Mouse (Mus musculus) neural tube, embryonic 10.5 days (tissue): ENCODE measurements at regions not wholly inside any gene's neighbourhood (a gene's known extent, or its start where the extent isn't known, plus 50 kb on each side); places are given as distances from the start of the nearest gene placed in this dataset.

Experiments used
- DNase-seq: peaks from one replicate; pipeline ENCODE4 v3.0.0-alpha.2; 2017; ENCODE audit warnings: low spot score; ENCODE audit errors: extremely low spot score

DNA sequence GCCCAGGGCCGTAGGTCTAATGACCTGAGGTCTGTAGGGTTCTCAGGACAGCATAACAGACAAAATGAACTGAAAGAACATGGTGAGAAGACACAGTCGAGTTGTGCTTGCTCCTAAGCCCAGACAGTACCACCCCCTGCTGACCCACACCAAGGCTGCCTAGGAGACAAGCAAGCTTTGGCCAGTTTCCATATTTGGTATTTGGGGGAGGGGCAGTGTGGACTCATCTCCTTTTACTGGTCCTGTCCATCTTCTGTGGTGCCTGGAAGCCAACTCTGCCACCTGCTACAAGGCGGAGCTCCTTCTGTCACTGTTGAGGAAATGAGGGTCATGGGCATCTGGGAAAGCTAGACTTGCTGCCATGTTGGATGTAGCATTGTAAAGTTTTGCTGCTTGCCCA lies 68.9 kb downstream of the Tex29 start:
- DNase-seq: no peak

DNA sequence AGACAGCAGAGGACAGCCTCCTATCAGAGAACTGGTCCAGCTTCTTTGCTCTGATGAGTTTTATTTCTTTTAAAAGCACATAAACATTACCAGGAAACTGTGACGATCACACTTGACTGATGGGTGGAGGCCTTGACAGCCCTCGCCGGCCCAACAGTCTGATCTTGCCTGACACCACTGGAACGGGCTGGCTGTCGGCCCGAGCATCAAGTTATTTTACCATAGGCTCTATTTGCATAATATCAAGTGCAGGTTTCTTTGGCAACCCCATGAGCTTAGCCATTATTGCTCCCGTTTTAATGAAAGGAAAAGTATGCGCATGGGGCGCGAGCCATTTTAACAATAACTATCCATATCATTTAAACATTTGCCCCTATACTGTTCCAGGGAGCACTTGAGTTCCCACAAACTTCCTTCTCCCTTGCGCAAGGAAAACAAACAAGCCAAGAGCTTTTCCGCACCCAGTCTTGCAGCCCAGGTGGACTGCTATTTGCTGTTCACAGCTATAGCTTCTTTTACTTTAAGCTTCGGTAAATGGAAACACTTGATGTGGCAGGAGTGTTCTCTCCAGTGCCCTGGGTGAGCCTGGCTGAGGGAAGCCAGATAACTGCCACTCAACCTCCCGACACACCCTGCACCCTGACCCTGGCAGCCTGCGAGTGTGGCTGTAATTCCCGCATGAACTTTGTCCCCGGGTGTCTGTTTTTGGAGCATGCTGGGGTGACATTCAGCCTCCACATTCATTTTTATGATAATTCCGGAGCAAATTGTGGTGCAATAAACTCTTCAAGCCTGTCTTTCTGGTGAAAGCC lies 71.6 kb downstream of the Tex29 start:
- DNase-seq: peak; percentile 23

DNA sequence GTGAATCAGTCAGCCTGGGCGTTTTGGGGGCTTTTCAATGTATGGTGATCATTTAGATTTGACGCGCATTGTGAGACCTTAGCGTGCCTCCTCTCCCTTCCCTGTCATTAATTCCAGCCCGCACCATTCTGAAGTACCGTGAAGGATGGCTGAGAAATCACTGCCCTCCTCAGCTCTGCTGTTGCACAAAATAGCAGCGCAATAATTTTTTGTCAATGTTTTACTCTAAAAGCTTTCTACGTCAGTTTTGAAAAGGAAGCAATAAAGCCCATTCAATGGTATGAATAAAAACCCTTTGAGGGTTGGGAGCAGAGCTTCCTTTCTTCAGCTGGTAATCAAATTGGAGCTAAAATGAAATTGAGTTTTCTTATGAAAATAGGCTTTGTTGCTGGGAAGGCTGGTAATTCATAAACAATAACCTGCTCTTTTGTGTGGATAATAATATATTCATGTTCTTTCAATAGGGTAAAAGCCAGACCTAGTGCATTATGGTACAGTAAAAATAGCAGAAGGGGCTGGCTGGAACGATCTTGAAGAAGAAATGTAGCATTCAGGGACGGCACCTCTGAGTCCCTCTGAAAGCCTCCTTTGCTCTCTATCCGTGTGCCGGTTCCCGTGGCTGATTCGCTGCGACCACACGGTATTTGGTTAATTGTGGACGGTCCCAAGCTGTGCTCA lies 72.3 kb downstream of the Tex29 start:
- DNase-seq: no peak

DNA sequence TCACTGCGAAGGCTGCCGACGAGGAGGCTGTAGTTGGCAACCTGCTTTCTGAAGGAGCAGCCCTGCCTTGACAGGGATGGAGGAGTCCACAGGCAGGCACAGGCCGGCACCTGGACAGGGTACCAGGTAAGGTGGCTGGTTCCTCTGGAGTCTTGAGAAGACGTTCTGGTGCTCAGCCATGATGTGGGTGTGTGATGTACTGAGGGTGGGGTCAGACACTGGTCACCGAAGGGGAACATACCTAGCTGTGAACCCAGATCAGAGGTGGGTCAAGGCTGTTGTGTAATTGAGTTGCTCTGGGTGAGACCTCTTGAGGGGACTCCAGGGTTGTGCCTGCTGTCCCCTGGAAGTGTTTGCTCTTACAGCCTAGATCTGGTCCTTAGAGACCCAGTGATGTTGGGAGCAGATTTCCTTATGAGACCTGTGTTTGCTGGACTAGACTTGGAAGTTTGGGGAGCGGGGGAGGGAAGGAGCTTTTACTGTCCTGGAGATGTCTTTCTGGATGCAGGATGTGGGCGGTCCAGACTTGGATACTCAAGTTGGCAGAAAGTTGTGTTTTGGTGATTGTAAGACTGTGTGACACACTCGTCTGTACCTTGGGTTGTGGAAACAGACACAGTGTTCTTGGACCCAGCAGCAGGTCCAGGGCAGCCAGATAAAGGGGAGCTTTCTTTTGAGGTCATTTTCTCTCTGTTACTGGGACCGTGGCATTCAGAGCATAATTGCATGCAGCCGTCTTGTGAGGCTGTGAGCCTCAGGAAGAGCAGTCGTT lies 73.0 kb downstream of the Tex29 start:
- no peak for DNase-seq

DNA sequence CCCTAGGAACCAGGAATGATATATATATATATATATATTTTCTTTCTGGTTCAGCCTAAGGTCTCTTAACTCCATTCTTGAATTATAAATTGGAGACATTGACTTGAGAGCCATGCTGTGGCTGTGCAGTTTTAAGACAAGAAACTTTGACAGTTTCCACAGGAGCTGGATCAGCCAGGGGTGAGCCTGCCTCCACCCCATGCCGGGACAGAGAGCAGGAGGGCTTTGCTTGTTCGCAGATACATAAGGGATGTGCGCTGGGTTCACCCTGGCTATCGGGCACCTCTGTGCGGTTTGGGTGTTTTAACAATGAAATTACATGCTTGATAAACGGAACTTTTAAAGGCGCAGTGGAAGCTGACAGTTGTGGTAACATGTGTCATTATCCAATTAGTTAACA lies 73.9 kb downstream of the Tex29 start:
- no peak for DNase-seq

DNA sequence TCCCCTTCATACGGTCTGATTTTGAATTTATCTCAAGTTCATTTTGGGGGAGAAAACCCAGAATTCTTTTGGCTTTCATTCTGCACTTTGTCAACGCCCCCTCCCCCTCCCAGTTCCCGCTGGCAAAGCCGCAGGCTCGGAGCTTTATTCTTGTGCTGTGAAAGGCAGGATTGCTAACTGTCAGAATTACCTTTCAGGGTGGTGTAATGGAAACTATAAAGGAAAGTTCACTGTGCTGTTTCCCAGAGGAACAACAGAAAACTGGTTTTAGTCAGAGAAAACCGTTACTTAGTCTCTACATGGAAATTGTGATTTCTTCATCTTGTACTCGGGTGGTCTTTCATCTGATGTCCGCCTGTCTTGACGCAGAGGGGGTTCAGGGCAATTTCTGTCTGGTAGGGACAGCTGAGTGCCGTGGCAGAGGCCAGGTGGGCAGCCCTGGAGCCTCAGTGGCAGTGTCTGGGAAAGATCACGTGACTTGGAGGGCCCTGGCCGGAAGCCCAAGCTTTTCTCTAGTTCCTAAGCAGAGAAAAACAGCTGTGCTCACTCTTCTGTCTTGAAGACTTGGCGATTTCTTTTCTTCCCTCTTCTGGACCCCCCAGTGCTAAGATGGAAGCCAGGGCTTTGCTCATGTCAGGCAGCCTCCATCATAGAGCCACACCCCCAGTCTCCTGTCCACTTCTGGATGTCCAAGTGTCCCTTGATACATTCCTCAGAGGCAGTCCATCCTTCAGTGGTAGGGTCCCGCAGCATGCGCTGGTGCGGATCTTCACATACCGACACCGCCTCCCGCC lies 74.6 kb downstream of the Tex29 start:
- DNase-seq: no peak

DNA sequence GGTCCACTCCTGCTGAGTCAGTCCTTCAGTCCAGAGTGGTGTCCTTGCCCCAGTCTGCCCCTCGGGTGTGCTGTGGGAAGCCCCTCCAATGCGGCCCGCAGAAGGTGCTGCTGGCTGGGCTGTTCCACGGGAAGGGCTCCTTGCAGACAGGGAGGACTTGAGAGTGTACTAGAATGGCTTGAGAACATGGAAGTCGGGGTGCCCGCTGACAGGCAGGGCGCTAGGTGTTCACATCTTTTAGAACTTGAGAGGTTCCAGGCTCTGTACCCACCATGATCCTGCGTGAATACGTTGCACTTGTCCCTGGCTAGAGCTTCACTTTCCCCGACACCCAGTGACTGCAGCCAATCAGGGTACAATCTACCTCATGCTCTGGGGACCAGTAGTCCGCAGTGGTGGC lies 75.4 kb downstream of the Tex29 start:
- DNase-seq: no peak

DNA sequence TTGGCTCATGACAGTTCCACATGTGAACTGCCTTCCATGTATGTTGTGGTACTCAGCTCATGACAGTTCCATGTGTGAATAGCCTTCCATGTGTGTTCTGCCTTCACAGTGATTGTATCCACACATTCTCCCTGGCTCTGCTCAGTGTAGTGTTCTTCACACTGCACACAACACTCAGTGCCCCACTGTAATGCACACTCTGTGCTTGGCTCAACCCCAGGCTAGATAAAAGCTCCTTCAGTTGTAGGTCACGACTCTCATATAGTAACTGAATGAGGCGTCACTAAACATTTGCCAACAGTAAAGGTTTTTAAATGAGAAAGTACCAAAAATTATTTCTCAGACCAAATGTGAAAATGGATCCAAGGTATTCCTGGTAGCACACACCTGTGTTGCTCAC lies 79.6 kb downstream of the Tex29 start:
- DNase-seq: no peak

DNA sequence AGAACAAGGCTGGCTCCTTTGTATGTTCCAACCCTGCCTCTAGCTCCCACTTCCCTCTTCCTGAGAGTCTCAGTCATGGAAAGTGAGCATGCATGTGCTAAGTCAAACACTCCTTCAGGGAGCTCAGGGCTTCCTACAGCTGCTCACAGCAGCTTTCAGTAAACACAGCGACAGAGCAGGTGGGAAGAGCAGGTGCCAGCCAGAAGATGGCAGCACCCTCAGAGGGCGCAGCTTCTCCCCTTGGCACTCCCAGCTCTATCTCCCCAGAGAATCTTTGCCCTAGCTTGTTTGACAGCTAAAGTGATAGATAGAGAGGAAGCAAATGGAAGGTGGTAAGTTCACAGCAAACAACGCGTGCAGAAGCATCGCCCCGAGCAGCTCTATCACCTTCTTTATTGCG lies 82.8 kb downstream of the Tex29 start:
- no peak for DNase-seq

DNA sequence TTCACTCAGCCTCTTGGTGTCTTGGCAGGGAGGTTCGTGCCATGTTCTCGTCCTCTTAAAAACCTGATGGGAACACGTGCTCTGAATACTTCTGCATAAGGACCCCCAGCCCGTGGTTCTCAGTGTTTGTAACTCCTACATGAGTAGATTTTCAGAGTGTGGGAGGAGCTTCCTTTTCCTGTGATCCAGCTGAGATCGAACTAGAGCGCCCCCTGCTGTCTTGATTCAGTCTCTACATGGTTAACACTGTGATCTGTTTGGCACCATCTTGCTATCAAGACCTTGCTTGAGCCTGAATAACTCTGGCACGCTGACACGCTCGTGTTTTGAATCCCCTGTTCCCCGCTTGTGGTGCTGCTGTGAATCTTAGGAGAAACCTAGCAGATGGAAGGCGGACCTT lies 83.9 kb downstream of the Tex29 start:
- peak; percentile 55 for DNase-seq

DNA sequence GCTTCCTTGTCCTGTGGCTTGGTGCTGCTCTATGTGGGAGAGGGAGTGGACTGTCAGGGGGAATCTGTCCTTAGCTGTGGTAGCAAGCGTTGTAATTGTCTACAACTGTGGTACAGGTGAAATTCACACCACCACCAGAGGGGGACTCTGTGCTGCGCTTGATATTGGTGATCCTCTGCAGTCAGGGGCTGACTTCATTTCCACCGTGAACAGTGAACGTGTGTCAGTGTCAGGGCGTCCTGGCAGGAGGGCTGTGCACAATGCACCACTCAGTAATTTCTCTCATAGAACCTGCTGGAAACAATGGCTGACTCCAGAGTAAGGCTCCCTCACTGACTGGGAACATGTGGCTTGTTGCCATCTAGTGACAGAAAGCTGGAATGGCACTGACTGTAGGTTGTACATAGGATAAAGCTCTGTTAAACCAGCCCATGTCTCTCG lies 102.6 kb downstream of the Tex29 start:
- peak; percentile 65 for DNase-seq

DNA sequence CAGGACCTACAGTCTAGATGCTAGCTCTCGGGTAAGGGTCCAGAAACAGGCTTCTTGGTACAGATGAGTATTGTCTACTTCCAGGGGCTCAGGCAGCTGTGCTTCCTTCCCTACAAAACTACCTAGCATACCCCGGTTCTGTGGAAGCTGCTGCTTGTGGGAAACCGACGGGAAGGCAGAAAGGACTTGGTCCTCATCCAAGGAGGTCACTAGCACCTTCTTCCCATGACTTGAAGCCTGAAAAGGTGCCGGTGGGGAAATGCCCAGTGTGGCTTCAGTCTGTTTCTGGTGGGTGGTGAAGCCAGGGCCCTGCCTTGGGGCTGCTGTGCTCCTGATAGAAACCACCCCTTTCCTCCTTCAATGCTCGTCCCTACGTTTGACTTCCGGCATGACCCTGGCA lies 107.5 kb downstream of the Tex29 start:
- no peak for DNase-seq

DNA sequence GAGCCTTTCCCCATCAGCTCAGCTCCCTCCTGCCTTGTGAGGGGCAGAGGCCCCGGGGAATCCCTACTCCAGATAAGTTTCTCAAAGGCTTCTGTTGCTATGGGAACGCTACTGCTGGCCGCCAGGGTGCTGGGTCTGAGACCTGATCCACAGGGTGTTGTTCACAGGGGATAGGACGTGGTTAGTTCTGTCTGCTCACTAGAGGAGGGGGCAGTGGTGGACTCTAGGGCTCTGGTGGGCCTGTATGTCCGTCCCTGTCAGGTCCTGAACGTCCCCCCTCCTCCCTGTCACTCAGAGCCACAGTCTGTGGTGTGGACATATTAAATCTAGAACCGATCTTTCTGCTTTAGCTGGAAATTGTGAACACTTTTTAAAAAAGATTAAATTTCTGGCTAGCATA lies 116.0 kb downstream of the Tex29 start:
- no peak for DNase-seq

DNA sequence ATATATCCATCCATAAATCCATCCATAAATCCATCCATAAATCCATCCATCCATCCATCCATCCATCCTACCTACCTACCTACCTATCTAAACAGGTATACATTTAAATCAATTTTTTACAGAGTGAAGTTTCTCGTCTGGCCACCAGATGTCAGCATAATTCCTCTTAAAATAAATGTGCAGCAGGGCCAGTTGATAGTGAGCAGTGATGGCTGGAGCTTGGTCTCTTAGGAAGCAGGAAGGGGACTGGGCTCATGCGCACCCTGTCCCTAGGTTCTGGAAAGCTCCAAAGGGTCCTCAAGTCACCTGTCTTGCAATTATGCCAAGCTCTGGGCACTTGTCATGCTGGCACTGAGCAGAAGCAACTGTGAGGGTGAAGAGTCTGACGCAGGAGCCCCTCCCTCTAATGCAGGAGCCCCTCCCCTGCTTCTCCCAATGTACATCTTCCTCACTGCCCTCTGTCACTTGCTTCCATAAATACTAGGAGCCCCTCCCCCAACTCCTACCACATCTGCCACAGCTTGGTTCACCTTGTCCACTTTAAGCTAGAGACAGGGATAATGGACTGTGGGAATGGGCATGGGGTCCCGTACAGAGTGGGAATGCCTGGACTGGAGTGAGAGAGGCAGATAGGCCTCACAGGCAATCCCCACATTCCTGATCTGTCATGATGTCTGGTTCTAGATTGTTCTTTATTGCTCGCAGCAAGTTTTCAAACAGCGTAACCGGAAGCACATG lies 116.9 kb downstream of the Tex29 start:
- peak; percentile 26 for DNase-seq

DNA sequence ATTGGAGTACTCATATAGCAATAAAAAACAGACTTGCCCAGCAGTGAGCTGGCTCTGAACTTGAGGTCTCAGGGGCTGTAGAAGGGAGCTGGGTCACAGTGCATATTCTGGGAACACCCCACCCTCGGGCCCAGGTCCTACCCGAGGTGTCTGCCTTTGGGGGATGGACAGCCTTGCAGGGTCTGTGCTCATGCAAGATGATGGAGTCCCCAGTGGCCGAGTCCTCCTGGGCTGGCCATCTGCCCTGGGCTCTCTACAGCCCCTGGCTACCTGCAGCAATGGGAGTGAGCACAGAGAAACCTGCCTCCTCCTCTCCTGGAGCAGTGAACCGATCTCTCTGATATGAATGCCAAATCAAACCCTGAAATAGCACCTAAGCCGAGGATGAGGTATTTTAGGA lies 117.9 kb downstream of the Tex29 start:
- DNase-seq: no peak

DNA sequence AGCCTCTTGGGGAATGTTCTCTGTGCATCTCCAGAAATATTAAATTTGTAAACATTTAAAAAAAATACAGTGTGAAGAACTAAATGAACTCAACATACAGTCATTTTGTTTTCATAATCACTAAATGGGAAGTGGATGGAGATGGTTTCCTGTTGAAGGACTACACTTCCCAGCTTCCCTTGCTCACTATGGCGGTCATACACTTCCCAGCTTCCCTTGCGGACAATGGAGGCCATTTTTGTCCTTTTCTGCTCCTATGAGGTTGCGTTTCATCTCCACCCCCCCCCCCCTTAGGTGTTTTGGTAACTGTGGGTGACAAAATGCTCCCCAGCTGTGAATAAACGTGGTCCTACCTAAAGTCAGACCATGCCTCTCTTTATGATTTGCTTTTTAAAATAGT lies 119.2 kb downstream of the Tex29 start:
- DNase-seq: no peak

DNA sequence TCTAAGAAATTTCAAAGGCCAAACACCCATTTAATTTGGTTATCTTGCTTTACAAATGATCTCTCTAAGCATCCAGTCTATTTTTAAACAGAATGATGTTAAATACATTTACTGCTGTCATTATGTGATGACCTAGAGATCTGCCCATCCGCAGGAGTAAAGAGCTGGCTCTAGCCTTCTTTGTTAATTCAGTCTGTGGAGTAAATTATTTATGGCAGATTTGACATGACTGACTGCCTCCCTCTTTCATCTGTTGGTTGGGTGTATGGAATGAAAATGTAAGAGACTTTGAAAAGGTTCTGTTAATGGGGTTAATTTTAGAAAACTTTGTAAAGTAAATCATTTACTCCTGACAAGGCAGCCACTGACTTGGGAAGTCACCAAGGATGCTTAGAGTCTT lies 123.3 kb downstream of the Tex29 start:
- no peak for DNase-seq

DNA sequence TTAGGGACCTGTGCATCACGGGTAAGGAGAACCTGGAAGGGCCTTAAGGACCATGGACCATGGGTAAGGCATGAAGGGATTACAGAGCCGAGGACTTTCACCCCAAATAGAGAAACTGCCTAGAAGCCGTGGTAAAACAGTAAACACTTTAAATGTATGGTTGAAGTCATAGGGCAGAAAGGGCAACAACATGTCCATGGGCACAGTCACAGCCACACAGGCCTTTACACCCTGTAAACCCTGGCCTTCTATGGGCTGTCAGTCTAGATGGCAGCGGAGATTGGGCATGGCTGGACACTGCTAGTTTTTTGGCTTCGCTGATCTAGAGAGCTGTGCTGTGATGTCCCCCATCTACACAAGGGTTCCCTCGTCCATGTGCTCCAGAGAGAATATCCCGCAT lies 127.4 kb downstream of the Tex29 start:
- DNase-seq: no peak

DNA sequence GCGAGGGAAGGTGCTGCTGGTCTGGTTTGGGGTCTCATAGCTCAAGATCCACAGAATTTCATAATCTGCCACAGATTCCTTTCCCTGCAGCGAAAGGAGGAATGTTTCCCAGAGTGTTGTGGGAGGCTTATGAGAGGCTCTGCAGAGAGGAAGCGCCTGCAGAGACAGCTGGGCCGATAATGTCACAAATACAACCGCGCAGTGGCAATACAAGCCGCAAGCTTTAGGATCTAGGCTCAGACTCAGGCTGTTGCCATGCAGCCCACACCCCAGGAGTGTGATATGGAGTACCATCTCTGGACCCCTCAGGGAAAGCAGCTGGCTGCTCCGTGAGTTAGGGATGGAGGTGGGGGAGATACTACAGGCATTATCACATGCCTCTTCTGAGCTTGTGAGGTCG lies 130.2 kb downstream of the Tex29 start:
- no peak for DNase-seq

DNA sequence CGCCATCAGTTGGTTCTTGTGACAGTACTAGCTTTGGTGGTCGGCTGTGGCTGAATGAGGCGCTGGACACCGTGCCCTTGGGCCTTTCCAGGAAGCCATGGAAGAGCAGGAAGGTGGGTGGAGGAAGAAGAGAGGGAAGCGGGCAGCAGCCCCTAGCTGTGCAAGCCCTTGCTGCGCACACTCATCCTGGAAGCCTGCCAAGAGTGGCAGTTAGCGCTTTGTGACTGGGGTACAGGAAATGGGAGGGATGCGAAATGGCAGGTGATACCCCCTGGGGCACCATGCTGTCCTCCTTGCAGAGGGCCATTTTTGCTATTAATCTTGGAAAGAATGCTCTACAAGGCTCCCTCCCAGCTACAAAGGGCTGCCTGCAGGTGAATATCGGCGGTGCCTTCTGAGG lies 133.2 kb downstream of the Tex29 start:
- no peak for DNase-seq

DNA sequence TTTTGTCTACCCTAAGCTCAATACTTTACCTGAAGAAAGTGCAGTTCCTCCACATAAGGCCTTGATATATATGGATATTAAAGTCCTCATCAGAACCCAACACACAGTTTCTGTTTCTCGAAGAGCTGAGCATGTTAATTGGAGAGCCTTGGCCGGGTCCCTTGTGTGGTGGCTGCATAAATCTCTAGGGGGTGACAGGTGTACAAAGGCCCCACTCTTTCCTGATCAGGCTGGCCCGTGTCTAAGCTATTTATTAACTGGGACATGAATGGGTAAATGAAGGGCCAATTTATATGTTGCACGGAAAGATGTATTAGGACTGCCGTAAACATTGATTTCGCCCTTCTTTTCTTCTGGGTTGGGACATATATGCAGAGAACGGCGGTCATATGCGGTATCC lies 136.8 kb downstream of the Tex29 start:
- peak; percentile 32 for DNase-seq
